Mouse (Mus musculus) lung, postnatal 0 days (tissue): ENCODE results near the gene Rims1.

Source experiments
- CTCF ChIP-seq: IDR thresholded peaks from 2 replicates; pipeline ENCODE4 v1.5.1; 2016; ENCODE audit warnings: antibody characterized with exemption, mild to moderate bottlenecking
- EP300 ChIP-seq: IDR thresholded peaks from 2 replicates; pipeline ENCODE4 v1.6.1; 2016; ENCODE audit warnings: antibody characterized with exemption, mild to moderate bottlenecking, control low read depth

DNA sequence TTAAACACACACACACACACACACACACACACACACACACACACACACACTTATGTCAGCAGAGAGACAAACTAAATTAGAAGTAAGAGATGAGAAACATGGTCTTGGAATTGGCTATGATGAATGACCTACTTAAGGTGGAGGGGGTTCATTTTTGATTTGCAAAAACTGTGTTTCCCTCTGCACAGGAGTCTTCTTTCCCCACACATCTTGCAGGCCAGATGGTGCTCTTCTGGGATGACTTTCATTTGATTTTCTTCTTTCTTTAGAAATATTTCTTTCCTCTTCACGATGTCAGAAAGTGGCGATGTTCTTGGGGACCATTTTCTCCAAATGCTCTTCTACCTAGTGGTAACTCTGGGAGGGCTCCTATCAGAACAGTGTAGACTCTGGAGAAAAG, 560.0 kb downstream of the Rims1 start:
- TF ChIP-seq EP300 (no peak), CTCF (no peak)
